Mouse (Mus musculus) fibroblast of lung, adult 2 months (primary cell): ENCODE data around the gene Hnf1b.

Experiments used
- DNase-seq: peaks from one replicate; pipeline ENCODE4 v3.0.0-alpha.2; 2011; ENCODE audit warnings: low read depth

Hnf1b gene

GRCm38 (mm10) chr11:83849529-83850335 is at the start of gene Hnf1b:
Hnf1b (plus strand) TSS chr11:83850063.
- DNase-seq: no peak

GRCm38 (mm10) chr11:83802166-83802565 is 47.7 kb upstream of the Hnf1b start:
- no peak for DNase-seq

- DNase-seq: no peak
These were observed 47.3 kb upstream of the Hnf1b start for GRCm38 (mm10) chr11:83802581-83802980.

GRCm38 (mm10) chr11:83810441-83810840 is 39.4 kb upstream of the Hnf1b start:
- DNase-seq: no peak

DNA sequence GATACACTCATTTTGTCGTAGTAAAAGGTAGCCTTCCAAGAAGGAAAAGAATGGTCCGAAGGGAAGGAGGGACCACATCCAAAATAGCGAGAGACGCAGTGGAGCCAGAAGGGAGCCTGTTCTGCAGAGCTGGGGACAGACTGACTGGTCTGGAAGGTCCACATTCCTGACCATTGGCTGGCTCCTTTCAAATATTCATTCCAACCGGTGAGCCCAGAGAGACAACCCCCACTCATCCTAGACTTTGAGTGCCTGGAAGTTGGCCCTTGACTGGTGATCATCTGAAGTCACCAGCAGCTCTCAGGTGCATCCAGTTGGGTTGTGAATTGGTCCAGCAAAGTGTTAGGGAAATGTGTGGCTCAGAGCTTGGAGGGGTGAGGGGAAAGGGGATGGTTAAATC is 34.7 kb upstream of the Hnf1b start:
- no peak for DNase-seq

DNA sequence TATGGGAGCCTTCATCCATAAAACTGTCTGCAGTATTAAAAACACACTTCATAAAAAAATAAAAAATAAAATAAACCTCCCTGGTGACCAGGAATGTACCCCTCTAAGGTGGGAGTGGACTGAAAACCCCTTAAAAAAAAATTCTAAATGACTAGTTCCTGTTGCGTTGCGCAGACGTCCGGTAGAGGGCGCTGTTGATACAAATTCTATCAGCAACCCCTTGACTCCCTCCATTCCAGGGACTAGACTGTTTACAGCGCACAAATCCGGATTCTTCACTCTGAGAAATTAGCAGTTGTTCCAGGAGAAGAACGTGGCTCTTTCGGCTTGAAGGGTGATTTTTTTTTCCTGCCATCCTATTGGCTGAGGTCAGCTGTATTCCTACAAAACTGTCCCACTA is 34.2 kb upstream of the Hnf1b start:
- DNase-seq: peak; percentile 25

DNA sequence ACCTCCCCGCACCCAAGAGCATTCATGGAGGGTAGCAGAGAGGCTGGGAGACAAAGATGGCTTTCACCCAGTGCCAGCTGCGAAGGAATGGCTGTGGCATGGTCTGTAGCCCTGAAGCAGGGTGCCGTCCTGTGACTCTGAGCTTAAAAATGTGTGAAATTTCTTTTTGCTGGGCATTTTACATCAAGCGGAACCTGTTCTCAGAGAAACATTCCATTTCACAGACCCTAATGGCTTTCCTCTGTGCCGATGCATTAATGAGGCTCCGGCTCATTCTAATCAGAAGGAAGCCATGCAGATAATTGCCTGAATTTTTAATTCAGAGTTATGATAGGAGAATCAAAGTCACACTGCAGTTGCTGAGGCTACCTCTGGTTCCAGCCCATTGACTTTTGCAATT is 32.8 kb upstream of the Hnf1b start:
- no peak for DNase-seq

DNA sequence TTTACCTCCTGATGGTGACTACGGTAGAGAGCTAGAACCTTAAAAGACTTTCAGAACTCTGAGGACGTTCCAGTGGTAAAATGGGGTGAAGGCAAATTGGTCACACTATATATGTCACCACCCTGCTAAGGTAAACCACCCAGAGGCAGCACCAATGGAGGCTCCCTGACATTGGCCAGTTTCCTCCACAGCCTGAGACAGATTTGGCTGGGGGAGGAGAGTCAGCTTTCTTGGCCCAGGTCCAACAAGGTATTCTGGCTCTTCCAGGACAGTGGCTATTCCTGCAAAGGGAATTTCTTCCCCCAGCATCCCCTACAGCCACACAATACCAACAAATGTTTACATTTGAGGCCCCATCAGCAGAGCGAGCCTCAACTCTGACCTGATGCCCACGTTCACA is 31.9 kb upstream of the Hnf1b start:
- no peak for DNase-seq

DNA sequence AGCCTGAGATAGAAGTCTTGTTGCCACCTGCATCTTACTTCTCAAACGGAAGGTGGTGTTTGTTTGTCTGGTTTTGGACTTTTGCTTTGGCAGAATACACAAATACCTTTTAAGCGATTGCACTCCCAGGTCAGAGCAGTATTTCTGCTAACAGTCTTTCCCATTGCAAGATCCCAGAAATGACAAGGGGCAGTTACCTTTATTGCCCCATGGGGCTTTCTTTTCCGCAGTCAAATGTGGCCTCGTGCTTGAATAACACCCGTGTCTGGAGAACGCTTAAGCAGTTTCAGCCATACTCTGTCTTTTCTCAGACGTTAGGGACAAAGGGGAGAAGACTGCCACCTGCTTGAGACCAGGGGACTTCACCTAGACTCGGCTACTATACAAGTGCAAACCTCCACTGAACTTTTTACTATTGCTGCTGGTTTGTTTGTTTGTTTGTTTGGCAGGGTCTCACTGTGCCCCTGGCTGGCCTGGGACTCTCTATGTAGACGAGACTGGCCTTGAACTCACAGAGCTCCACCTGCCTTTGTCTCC is 31.2 kb upstream of the Hnf1b start:
- DNase-seq: no peak

DNA sequence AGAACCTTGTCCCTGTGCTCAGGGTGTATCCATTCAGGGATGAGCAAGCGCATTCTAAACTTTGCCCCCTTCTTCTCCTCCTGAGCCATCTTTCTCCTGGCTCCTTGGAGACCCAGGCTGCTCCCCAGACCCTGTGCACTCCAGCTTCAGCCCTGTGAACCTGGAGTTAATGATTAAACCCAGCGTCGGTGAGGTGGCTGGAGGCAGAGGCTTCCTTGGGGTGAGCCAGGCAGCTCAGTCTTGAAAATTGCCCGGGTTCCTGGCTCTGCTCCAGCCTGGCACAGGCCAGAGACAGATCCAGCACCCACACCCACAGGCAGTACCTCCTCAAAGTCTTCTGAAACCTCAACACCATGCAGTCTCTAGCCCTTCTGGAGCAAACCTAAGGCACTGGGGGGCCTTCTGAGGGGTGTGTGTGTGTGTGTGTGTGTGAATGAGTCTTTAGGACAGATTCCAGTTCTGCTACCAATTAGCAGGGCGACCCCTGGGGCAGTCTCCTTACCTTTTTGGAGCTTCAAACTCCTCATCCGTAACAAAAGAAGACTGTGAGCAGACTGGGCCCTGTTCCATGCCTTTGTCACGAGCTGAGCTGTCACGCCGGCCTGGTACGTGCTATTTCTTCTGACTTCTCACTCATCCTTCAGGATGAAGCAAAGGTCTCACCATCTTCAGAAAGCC is 29.9 kb upstream of the Hnf1b start:
- DNase-seq: no peak

GRCm38 (mm10) chr11:83826142-83826541 is 23.7 kb upstream of the Hnf1b start:
- no peak for DNase-seq

DNA sequence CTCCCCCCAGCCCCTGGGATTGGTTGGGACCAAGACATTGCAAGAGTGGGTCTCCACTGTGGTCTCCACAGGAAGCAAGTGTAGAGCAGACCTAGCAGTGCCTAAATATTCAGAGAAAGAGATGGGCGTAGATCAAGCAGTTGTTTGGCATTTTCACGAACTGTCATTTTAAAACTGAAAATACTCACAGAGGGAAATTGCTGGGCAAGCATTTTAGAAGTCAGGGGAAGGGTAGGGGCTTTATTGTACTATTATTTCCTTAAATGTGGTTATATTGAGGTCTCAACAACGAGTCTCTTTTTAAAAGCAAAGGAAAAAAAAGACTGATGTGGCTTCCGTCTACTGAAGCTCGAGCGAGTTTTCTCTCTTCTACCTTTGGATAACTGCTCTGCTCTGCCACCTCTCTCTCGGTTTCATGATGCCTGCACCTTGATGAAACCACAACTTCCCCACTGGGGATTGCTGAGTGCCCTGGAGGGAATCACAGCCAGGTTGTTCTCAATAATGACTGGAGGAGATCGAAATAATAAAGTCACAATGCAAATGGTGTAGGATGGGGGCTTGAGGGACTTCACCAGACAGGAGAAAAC is 21.2 kb upstream of the Hnf1b start:
- no peak for DNase-seq

GRCm38 (mm10) chr11:83832389-83832788 is 17.5 kb upstream of the Hnf1b start:
- no peak for DNase-seq

GRCm38 (mm10) chr11:83833517-83833916 is 16.3 kb upstream of the Hnf1b start:
- no peak for DNase-seq

- DNase-seq: no peak
These were observed 15.8 kb upstream of the Hnf1b start for GRCm38 (mm10) chr11:83833959-83834496.

- DNase-seq: no peak
These were observed 10.4 kb upstream of the Hnf1b start for GRCm38 (mm10) chr11:83839451-83839850.

DNA sequence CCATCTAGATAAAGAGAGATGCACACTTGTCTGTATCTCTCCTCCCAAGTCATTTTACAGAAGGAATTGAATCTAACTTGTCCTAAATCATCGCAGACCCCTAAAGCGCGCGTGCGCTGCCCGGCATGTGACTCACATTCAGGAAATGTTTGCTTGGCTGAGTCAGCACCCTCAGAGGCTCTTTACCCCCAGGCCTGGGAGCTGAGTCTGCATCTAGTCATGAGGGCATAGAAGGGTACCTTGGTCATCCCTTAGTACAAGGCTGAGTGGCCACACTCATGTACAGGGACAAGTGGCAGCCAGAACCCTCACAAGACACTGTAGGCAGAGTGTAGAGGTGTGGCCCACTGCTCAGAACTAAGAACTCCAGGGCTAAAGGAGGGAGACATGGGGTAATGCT is 6.3 kb upstream of the Hnf1b start:
- DNase-seq: no peak

DNA sequence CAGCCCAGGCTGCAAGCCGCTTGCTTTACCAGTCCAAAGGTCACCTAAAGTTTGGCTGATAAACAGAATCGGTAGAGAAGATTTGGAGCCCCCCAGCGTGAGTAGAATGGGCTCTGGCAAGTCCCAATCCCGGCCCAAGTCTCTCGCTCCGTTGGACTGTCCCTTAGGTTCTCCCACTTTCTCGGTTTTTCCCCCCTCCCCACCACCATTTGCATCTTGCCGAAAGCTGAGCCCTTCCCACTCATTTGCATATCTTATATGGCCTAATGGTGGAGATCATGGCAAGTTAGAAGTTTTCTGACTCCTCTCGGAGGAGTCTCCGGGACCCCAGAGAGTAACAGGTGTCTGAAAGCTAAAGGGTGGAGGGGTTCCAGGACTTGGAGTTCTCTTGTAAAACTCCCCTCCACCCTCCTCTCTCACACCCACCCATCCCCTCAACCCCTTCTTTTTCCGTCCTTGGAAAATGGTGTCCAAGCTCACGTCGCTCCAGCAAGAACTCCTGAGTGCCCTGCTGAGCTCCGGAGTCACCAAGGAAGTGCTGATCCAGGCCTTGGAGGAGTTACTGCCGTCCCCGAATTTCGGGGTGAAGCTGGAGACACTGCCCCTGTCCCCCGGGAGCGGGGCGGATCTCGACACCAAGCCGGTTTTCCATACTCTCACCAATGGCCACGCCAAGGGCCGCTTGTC is 866 bp downstream of the Hnf1b start:
- no peak for DNase-seq

DNA sequence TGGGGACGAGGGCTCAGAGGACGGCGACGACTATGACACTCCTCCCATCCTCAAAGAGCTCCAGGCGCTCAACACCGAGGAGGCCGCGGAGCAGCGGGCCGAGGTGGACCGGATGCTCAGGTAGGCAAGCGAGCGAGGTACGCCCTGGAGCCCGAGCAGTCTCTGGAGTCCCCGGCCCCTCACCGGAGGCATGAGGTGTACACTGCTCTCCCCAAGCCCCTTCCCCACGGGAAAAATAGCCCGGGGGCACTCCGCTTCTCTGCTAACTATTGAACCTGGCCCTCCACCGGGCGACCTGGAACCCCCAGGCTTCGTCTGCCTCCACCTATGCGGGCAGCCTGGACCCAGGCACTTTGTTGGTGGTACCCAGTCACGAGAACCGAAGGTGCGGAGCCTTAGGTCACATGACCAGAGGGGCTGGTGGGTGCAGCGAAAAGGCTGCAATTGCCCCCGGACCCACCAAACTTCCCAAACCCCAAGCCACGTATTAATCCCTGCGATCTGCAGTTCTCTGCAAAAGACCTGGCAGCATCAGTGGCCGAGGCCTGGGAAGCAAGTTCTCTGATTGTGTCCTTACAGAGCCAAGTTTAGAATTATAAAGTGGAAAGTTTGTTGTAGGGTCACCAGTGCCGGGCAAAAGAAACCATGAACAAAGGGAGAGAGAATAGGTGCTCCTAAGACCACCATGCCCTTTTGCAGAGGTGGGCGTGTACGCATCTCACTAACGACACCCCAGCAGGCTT is 1.6 kb downstream of the Hnf1b start:
- no peak for DNase-seq

GRCm38 (mm10) chr11:83852016-83852355 is 2.1 kb downstream of the Hnf1b start:
- DNase-seq: no peak

- DNase-seq: no peak
These were observed 2.8 kb downstream of the Hnf1b start for GRCm38 (mm10) chr11:83852501-83853211.
